Mouse (Mus musculus): ENCODE data around the gene Ehbp1. TPM values are rescaled to one million over a fixed set of nuclear protein-coding genes. Genes with fewer than 3 reads are reported as not detected.

The Ehbp1 gene
- not detected in 2 replicates for polyA plus RNA-seq (2012; ENCODE audit: insufficient read depth, insufficient read length, low replicate concordance, missing spikeins)

DNA sequence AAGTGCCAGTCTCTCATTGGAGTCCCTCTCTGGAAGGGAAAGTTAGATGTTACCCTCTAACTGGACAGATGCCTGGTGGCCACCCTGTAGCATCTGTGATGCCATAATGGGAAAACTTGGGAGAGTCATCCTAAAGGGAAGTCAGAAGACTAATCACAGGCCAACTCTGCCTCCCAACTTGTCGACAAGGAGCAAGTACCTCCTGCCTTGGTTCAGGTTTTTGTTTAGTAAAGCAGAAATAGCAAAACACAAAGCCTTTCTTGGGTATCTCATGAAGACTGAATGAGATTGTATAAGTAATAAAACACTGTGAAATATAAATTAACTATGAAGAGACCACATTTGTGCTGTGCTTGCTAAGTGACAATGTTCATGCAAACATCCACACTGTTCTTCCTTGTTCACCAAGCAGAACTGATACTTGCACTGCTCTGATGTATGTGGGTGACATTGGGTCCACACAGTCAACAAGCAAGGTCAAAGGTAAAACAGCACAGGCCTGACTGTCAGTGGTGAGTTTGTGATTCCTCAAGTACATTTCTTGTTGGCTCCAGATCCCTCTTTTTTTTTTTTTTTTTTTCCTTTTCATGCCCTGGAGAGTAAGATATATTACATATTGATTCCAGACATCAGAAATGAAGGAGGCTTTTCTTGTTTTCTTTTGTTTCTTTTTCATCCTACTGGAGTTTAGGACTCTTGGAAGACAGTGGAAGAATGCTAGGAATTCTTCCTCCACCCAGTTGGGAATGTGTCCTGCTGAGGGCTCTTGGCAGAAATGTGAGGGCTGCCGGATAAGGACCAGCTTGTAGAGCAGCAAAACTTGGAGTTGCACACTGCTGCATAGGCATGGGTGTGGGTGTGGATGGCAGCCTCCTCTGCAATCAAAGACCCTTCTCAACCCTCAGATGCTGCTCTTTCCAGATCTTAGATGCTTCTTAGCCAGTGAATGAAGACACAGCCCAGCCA, at the start of gene Ehbp1:
TSS of gene Ehbp1 (minus strand) at position 51 of the 966 bp plus-strand sequence.
- WGBS: 73% methylated on average over 2 of the region's 2 CpGs

DNA sequence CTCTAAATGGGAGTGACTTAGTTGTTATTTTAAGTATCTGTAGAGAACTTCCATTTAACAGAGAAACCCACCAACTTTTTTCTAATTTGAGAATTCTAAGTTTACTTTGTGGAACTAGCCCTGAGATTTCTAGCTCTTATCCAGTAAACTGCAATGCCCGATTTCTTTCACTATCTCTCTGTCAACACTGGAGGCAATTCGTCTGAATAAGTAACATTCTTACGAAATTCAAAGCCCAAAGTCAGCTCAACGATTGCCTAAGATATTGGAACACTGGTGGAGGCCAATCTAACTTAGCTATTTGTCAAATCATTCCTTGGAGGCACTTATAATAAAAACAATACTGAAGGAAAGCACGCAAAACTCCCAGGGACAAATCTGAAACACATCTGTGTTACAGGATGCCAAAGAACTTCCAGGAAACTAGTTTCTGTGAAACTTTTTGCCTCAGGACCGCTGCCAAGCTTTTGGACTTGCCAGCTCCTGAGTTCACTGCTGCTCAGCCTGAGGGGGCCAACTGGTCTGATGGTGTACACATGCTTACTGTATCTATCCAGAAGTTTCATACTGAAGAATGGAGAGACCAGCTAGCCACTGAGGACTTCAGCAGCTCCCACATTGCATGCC, 45.5 kb upstream of the Ehbp1 start:
- Histone ChIP-seq H3K4me3 (ENCODE audit: insufficient read depth, low read depth, low read length) (no peak overlapping the region), H3K27ac (ENCODE audit: insufficient read depth, low read depth, low read length) (no peak overlapping the region), H3K4me1 (ENCODE audit: control insufficient read depth, insufficient read depth, low read length) (no peaks in the 10 kb centered on the region)
- TF ChIP-seq CTCF (IDR thresholded peaks at IDR 0.05; ENCODE audit: insufficient read depth, low read depth, low read length) (no peak), POLR2A (IDR thresholded peaks at IDR 0.05; ENCODE audit: insufficient read depth, low read depth, low read length) (no peak)
- 60% methylated on average over 6 of the region's 6 CpGs for WGBS

More for the DNA sequence above, at the start of gene Ehbp1:
- Histone ChIP-seq H3K27ac (ENCODE audit: insufficient read depth, low read depth, low read length) (no peak within 1 kb of the TSS), H3K4me3 (ENCODE audit: insufficient read depth, low read depth, low read length) (no peak within 1 kb of the TSS), H3K4me1 (ENCODE audit: control insufficient read depth, insufficient read depth, low read length) (peaks cover 3% of the 10 kb centered on the region; the same call in 1 of the 2 replicates)
- TF ChIP-seq POLR2A (IDR thresholded peaks at IDR 0.05; ENCODE audit: insufficient read depth, low read depth, low read length) (no peak), CTCF (IDR thresholded peaks at IDR 0.05; ENCODE audit: insufficient read depth, low read depth, low read length) (no peak)

DNA sequence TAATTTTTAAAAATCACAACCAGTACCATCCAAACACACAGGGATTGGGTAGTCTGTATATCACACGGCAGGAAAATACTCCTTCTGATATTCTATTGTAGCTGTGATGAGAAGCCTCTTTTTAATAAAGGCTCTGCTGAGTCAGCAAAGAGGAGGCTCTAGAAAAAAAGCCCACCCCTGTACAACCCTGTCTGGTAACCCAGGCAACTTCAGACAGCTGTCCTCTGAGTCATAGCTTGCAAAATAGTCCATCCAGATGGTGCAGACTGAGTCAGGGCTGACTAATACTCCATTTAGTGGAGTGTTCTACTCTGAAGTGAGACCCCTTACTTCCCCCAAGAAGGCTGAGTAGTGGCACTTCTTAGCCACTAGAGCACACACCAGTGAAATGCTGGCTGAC, 41.4 kb upstream of the Ehbp1 start:
- H3K4me1 ChIP-seq (ENCODE audit: control insufficient read depth, insufficient read depth, low read length): no peaks in the 10 kb centered on the region
- H3K4me3 ChIP-seq (ENCODE audit: insufficient read depth, low read depth, low read length): no peak overlapping the region
- TF ChIP-seq POLR2A (IDR thresholded peaks at IDR 0.05; ENCODE audit: insufficient read depth, low read depth, low read length) (no peak), CTCF (IDR thresholded peaks at IDR 0.05; ENCODE audit: insufficient read depth, low read depth, low read length) (no peak)
- H3K27ac ChIP-seq (ENCODE audit: insufficient read depth, low read depth, low read length): no peak overlapping the region
- WGBS: 71% methylated on average over 1 of the region's 1 CpGs

DNA sequence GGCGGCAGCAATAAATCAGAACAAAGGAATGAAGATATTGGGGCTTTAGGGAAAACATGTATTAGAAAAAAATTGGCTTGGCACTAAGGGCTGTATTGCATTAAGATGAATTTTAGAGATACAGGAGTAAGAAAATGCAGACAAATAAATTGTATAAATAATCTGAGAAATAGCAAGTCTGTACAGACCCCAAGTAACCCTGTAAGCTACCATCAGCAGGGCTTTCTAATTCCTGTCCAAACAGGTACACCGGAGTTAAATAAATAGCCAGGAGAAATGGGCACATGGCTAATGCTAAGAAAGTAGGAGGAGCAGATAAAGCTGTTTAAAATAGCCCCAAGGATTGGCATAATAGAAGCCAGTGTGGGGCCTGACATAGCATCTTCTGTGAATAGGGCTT, 32.7 kb upstream of the Ehbp1 start:
- TF ChIP-seq CTCF (IDR thresholded peaks at IDR 0.05; ENCODE audit: insufficient read depth, low read depth, low read length): no peak
- no peak for TF ChIP-seq POLR2A (IDR thresholded peaks at IDR 0.05; ENCODE audit: insufficient read depth, low read depth, low read length)
- no peaks in the 10 kb centered on the region for H3K4me1 ChIP-seq (ENCODE audit: control insufficient read depth, insufficient read depth, low read length)
- 92% methylated on average over 2 of the region's 2 CpGs for WGBS

DNA sequence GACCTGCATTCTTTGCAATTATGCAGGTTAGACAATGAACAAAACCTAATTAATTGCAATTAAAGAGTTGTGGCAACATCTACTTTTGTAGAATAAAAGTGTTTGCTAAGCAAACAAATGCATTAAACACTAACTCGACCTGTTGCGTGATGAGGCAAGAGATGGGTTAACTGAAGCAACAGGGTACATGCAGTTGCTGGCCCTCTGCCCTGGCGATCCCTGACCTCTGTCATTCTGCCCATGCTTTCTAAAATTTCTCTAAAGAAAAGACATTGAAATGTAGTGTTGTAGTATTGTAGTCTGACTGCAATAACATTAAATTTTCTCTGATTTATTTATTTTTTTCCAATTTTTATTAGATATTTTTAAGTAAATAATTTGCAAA, 31.2 kb upstream of the Ehbp1 start:
- no peak overlapping the region for H3K27ac ChIP-seq (ENCODE audit: insufficient read depth, low read depth, low read length)
- TF ChIP-seq CTCF (IDR thresholded peaks at IDR 0.05; ENCODE audit: insufficient read depth, low read depth, low read length) (no peak), POLR2A (IDR thresholded peaks at IDR 0.05; ENCODE audit: insufficient read depth, low read depth, low read length) (no peak)

More for the DNA sequence above, 32.7 kb upstream of the Ehbp1 start:
- Histone ChIP-seq H3K27ac (ENCODE audit: insufficient read depth, low read depth, low read length) (no peak overlapping the region), H3K4me3 (ENCODE audit: insufficient read depth, low read depth, low read length) (no peak overlapping the region)

DNA sequence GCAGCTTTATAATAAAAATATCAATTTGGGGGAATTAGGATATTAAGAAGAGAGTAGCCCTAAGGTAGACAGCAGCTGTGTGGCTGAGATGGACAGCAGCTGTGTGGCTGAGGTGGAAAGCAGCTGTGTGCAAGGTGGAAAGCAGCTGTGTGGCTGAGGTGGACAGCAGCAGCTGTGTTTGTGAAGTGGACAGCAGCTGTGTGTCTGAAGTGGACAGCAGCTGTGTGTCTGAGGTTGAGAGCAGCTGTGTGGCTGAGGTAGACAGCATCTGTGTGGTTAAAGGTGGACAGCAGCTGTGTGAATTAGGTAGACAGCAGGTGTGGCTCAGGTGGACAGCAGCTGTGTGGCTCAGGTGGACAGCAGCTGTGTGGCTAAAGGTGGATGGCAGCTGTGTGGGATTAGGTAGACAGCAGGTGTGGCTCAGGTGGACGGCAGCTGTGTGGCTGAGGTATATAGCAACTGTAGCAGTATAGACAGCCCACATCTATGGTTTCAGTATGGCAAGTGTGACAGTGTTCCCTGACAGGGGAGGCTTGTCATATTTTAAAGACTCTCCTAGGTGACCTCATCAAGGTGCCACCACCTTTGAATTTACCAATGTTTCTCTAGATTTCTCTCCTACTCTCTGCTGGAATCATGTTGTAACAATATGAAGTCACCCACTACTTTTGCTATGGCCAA, 30.7 kb upstream of the Ehbp1 start:
- Histone ChIP-seq H3K4me1 (ENCODE audit: control insufficient read depth, insufficient read depth, low read length) (no peaks in the 10 kb centered on the region), H3K27ac (ENCODE audit: insufficient read depth, low read depth, low read length) (no peak overlapping the region), H3K4me3 (ENCODE audit: insufficient read depth, low read depth, low read length) (no peak overlapping the region)
- TF ChIP-seq POLR2A (IDR thresholded peaks at IDR 0.05; ENCODE audit: insufficient read depth, low read depth, low read length) (no peak), CTCF (IDR thresholded peaks at IDR 0.05; ENCODE audit: insufficient read depth, low read depth, low read length) (no peak)
- 95% methylated on average over 1 of the region's 1 CpGs for WGBS

More for the DNA sequence above, 31.2 kb upstream of the Ehbp1 start:
- WGBS: 70% methylated on average over 3 of the region's 3 CpGs
- Histone ChIP-seq H3K4me1 (ENCODE audit: control insufficient read depth, insufficient read depth, low read length) (no peaks in the 10 kb centered on the region), H3K4me3 (ENCODE audit: insufficient read depth, low read depth, low read length) (no peak overlapping the region)

DNA sequence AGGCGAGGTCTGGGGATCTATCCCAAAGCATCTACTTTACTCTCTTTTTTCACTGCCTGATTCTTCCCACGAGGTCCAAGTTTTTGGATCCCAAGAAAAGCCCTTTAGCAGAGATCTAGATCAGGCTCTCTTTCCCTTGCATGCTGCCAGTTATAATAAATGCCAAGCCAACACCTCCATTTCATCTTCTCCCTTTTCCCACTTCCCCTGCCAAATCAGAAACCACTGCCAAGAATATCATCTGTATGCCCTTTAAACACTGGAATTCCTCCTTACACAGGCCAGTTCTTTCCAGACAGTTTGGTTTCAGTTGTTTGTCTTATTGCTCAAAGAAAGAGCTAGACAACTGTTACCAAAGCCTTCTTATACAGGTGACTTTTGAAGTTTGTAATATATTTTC, 27.7 kb upstream of the Ehbp1 start:
- H3K27ac ChIP-seq (ENCODE audit: insufficient read depth, low read depth, low read length): no peak overlapping the region
- no peaks in the 10 kb centered on the region for H3K4me1 ChIP-seq (ENCODE audit: control insufficient read depth, insufficient read depth, low read length)
- no peak for TF ChIP-seq CTCF (IDR thresholded peaks at IDR 0.05; ENCODE audit: insufficient read depth, low read depth, low read length)
- TF ChIP-seq POLR2A (IDR thresholded peaks at IDR 0.05; ENCODE audit: insufficient read depth, low read depth, low read length): no peak
- WGBS: 25% methylated on average over 2 of the region's 2 CpGs
- H3K4me3 ChIP-seq (ENCODE audit: insufficient read depth, low read depth, low read length): no peak overlapping the region

DNA sequence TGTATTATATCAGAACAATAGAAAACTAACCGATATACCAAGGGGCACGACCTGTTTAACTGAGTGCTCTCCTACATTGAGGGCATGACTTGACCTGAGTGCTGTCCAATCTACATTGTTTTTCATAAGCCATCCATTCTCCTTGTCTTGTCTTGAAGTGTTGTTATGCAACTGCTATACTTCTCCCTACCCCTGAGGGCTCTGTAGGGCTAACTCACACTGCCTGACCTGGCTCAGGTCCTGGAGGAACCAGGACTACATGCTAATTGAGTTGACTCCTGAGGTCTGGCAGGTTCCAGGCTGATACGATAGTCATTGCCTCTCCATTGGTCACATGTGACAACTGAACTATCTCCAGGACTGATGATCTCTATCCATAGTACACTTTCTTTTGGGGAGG, 26.5 kb upstream of the Ehbp1 start:
- Histone ChIP-seq H3K4me3 (ENCODE audit: insufficient read depth, low read depth, low read length) (no peak overlapping the region), H3K4me1 (ENCODE audit: control insufficient read depth, insufficient read depth, low read length) (no peaks in the 10 kb centered on the region), H3K27ac (ENCODE audit: insufficient read depth, low read depth, low read length) (no peak overlapping the region)
- WGBS: 96% methylated on average over 3 of the region's 3 CpGs
- TF ChIP-seq POLR2A (IDR thresholded peaks at IDR 0.05; ENCODE audit: insufficient read depth, low read depth, low read length) (no peak), CTCF (IDR thresholded peaks at IDR 0.05; ENCODE audit: insufficient read depth, low read depth, low read length) (no peak)

Measured in olfactory bulb, adult 2 months (tissue).